Mouse (Mus musculus) G1E (cell line): Measurements from ENCODE around the gene Specc1.

Experiments
- CTCF ChIP-seq: IDR thresholded peaks from 2 replicates; pipeline ENCODE4 v1.5.1; 2012; ENCODE audit warnings: low read depth, low read length, inconsistent platforms, mixed read lengths
- GATA1 ChIP-seq: IDR thresholded peaks from 2 replicates; pipeline ENCODE4 v1.6.1; 2012; ENCODE audit warnings: borderline replicate concordance, low read length, inconsistent platforms, mixed read lengths
- TAL1 ChIP-seq: conservative IDR thresholded peaks from 2 replicates; pipeline ENCODE4 v1.6.1; 2012; ENCODE audit warnings: low read depth, low read length, inconsistent platforms, mixed read lengths

- TF ChIP-seq GATA1 (no peak), TAL1 (no peak), CTCF (no peak)
Observed at GRCm38 (mm10) chr11:61992671-61993285, 36.2 kb downstream of the Specc1 start.
